Mouse (Mus musculus): Measurements from ENCODE around the gene Dctd.

DNA sequence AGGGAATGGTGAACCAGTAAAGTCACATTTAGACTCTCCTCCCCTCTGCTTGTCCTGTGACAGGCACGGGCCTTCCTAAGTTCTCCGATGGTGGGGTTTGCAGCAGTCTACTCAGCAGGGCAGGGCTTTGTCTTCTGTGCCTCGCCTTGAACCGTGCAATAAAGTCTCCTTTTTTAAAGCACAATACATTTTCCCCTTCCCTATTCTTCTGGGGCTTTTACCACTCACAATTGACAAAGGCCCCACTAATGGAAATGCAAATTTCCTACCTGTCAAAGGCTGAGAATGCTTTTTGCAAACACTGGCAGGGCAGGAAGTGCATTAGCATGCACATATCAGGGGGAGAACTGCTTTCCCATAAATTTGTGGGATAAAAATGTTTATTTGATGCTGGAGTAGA lies 80.1 kb downstream of the Dctd start:
- no peak for TF ChIP-seq CTCF (conservative IDR thresholded peaks at IDR 0.05; ENCODE audit: low read length)
- peak; percentile 92 for TF ChIP-seq NANOG (IDR thresholded peaks at IDR 0.05; ENCODE audit: borderline replicate concordance, low read length)
